Mouse (Mus musculus): ENCODE results near the gene Gm27027.

The Gm27027 gene

DNA sequence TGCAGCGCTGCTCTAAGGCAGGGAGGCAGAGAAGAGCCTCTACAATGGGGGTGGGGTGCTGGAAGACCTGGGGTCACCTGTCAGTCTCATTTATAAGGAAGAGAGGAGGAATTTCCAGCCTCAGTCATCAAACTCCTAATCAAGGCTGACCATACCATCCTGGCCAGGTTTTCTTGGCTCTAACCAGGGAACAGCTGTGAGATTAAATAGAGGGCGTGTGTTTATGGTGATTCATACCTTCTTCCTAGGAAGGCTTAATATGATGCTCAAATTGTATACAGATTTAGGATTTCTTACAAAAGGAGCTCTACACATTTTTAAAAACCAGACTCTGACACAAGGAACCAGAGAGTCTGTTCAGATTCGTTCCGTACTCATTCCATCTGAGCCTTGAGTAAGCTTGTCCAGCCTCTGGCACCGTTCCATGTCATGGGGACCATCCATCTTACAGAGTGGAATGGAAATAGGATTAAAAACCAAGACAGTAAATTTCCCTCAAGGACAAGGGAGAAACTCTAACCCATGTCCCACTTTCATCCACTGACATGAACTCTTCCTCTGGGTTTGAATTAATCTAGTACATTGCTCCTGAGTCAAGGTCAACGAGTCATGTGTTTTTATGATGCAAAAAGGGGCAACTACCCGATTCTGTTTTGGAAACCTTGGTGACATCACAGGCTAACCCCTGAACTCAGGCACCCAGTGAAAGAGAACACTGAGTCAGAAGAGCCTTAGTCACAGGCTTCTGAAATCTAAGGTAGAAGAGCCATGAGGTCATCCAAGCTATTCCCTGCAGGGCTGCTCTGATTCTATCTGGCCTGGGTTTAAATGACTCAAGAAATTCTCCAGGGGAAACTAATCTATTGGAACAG lies 16.7 kb downstream of the Gm27027 start:
- peak; percentile 83 to 93 for DNase-seq (ENCODE audit: inconsistent age in 2 of 2, low spot score in 1 of 2)

DNA sequence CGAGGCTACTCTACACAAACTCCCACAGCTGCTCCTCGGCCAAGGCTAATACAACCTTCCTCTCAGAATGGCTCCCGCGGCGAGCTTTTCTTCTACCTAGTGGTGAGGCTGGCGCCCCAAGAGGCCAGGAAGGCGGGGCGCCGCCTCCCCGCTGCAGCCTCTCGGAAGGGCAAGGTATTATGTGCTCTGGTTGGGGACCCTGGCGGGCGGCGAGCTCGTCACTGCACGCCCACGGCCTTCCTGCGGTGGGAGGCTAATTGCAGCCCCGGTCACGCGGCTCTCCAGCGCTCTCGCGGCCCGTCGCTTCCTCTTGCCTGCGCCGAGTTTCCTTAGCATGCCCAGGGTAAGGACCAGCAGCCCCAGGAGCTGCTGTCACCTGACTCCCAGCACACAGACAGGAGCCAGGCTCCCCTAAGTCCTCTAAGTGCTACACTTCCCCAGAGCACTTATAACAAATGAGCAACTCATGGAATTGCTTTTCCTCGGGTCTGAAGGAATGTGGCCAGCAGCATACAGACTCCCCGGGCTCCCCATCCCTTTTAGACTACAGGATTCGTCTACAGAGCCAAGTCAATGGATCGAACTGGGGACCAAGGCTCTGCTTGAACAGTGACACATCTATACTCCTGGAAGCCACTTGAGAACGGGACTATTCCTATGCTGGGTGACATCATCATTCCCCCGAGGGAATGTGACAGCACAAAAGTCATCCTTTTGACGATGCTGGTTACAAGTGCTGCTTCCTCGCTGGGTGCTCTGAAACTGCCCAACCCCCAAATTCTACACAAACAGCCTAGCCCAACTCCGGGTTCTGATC lies 19.5 kb downstream of the Gm27027 start:
- DNase-seq (ENCODE audit: inconsistent age in 2 of 2, low spot score in 1 of 2): peak; percentile 70 to 87

DNA sequence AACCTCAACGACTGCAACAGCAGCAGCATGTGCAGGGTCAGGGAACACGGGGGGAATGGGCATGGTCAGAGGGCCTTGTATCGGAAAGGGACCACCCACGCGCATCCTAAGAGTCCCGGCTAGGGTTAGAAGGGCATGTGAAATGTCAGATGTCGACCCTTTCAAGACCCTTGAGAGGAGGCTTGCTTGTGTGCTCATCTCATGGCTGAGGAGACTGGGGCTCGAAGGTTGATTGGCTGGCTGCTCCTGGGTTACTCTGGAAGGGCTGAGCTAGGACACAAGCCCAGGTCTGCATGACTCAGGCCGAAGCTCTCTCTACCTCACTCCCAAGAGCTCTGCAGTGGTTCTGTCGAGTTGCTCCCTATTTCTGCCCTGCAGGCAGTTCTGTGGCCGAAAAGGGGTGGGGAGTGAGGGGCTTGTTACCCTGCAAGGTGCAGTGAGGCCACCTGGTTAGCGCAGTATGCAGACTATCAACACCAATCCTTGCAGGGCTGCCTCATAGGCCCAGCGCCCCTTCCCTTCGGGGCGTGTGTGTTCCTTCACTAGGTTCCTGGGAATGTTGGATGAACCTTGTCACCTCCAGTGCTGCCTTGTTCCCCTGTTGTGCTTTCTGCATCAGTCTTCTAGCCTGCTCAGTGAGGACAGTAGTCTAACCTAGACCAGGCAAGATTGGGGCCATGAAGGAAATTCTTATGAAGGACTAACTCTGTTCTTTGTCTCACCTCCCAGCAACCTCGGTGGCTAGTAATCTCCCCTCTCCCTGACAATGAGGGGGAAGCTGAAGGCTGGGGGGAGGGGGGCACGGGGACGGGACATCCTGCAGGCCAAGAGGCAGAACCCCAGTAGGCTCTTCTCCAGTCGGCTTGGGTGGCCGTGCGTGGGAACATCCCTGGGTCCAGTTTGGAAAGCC lies 20.4 kb downstream of the Gm27027 start:
- no peak for DNase-seq (ENCODE audit: inconsistent age in 2 of 2, low spot score in 1 of 2)

- DNase-seq (ENCODE audit: inconsistent age in 2 of 2, low spot score in 1 of 2): no peak
Measured at GRCm38 (mm10) chr2:93975041-93975440, 21.1 kb downstream of the Gm27027 start.

GRCm38 (mm10) chr2:93971647-93972046 lies 24.5 kb downstream of the Gm27027 start:
- no peak for DNase-seq (ENCODE audit: inconsistent age in 2 of 2, low spot score in 1 of 2)

GRCm38 (mm10) chr2:93964494-93965160 lies 31.5 kb downstream of the Gm27027 start:
- no peak for DNase-seq (ENCODE audit: inconsistent age in 2 of 2, low spot score in 1 of 2)

- DNase-seq (ENCODE audit: inconsistent age in 2 of 2, low spot score in 1 of 2): no peak
Measured at GRCm38 (mm10) chr2:93963802-93964201, 32.4 kb downstream of the Gm27027 start.

DNA sequence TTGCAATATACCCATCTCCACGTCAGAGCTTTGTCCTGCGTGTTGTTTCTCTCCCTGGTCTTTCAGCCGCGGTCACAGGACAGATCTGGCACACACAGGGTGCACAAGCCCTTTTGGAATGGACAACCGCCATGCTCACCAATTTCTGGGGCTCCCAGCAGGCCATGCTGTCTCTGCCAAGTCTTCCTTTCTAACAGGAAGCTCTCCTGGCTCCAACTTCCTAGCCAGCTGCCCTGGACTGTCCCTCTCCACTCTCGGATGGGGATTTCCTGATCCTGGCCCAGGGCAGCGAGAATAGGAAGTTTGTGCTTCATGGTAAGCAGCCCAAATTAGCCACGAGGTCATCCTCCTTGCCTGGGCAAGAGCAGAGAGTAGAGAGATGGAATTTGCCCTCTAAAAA lies 34.4 kb downstream of the Gm27027 start:
- DNase-seq (ENCODE audit: inconsistent age in 2 of 2, low spot score in 1 of 2): peak; percentile 34 to 71

- no peak for DNase-seq (ENCODE audit: inconsistent age in 2 of 2, low spot score in 1 of 2)
Measured at GRCm38 (mm10) chr2:93959346-93959745, 36.8 kb downstream of the Gm27027 start.

GRCm38 (mm10) chr2:93958216-93958615 lies 37.9 kb downstream of the Gm27027 start:
- DNase-seq (ENCODE audit: inconsistent age in 2 of 2, low spot score in 1 of 2): no peak

DNA sequence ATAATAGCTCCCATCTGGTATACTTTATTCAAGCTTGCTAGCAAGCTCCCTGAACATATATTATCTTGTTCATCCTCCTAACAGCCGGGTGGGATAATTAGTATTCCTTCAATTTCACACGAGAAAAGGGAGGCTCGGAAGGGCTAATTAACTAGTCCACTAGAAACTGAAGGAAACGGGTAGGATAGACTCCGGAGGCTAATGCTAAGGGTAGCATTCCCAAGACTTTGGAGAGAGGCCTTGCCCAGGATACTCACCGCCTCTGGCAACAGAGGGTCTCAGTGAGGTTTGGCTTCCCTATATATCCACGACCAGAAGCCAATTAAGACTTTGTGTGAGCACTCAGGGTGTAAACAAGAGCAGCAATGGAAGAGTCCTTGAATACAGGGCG lies 38.4 kb downstream of the Gm27027 start:
- DNase-seq (ENCODE audit: inconsistent age in 2 of 2, low spot score in 1 of 2): no peak

- peak; percentile 85 to 91 for DNase-seq (ENCODE audit: inconsistent age in 2 of 2, low spot score in 1 of 2)
Measured at GRCm38 (mm10) chr2:93956908-93957784, 39.0 kb downstream of the Gm27027 start, which contains the start of gene Gm13889. Gene Gm13889 (minus strand): TSS chr2:93957201.

DNA sequence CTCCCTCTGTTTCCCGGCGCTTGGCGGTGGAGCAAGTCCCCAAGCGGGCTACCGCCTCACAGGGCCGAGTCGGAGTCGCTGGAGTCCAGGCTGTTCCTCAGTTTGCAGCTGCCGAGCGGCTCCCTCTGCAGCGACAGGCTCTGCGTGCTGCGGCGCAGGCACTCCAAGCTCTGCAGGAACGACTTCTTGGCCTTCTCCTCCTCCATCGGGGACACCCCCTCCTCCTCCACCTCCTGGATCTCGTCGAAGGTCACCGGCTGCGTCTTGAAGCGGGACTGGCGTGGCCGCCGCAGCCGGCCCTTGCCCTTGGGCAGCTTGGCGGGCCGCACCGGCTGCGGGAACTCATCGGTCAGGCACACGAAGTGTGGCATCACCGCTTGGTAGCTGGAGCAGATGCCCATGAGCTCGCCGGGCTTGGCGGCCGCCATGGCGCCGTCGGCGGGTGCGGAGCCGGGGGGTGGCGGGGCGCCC lies 39.8 kb downstream of the Gm27027 start:
- peak; percentile 75 to 91 for DNase-seq (ENCODE audit: inconsistent age in 2 of 2, low spot score in 1 of 2)

GRCm38 (mm10) chr2:93955886-93956285 lies 40.3 kb downstream of the Gm27027 start:
- DNase-seq (ENCODE audit: inconsistent age in 2 of 2, low spot score in 1 of 2): no peak

DNA sequence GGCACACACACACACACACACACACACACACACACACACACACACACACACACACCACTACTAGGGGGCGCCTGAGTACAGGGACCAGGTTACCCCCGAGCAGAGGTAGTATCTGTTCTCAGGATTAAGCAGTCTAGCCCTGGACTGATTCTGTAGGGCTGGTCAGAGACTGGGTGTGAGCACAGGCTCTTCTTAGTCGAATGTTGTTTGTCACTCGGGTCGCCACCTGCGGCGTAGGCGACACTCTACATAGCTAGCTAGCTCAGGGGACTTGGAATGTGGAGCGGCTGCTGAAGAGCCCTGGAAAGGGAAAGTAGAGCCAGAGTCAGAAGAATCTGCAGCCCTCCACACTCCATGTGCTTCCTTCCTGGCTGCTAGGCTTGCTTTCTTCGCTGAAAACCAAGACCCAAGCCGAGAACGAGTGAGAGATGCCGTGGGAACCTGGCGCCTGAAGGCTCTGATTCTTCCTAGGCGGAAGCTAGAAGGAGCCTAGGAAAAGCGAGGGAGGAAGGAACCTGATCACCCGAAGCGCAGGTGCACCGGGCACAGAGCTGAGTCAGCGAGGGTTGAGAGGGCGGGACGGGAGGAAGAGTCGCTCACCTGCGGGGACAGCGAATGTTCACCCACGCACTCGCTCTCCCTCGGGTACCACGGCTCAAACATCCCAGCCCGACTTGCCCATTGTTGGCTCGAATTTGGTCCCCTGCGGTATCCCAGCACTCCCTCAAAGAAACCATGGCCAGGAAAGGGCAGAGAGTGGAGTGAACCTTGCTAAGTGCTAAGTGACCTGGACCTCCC lies 41.2 kb downstream of the Gm27027 start:
- DNase-seq (ENCODE audit: inconsistent age in 2 of 2, low spot score in 1 of 2): peak in 1 of 2 experiments; percentile 54

DNA sequence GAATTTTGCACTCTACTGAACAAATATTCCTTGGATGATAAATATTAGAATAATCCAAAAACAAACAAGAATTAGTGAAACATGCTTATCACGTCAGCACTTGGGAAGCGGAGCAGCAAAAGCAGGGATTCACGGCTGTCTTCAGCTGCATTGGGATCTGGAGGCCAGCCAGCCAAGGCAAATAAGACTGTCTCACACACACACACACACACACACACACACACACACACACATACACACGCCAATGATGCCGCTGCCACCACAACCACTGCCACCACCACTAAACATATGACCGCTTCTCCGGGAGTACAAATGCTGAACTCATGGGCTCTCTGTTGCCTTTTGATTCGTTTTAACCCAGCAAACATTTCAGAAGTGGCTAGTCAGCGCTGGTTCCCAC lies 42.4 kb downstream of the Gm27027 start:
- no peak for DNase-seq (ENCODE audit: inconsistent age in 2 of 2, low spot score in 1 of 2)

DNA sequence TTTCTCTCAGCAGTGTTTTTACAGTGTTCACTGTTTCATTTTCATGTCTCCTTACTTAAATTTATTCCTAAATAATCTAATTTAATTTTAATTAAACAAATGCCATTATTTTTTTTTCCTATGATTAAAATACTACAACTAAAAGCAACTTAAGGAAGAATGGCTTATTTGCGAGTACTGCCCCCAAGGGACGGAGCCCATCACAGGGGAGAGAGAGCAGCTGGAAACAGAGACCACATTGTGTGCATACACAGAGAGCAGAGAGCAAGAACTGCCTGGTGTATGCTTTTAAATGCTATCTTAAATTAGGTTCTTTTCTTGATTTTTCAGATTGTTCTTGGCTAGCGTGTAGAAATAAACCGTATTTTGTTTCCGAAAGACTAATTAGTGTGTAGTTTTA lies 49.2 kb downstream of the Gm27027 start:
- no peak for DNase-seq (ENCODE audit: inconsistent age in 2 of 2, low spot score in 1 of 2)

GRCm38 (mm10) chr2:93944855-93945254 lies 51.3 kb downstream of the Gm27027 start:
- DNase-seq (ENCODE audit: inconsistent age in 2 of 2, low spot score in 1 of 2): no peak

All from adrenal gland, adult (tissue).